Mouse (Mus musculus) cerebellum, postnatal 36 days (tissue): ENCODE measurements around the gene Gm10639.
"Not testable (repeated sequence)": the region's sequence is repeated elsewhere in the genome, so short reads cannot be mapped to it uniquely, and the experiment has no call there.

ENCODE experiments used
- DNase-seq, 2 experiments: peaks; one replicate each; pipeline ENCODE4 v3.0.0; 2021 to 2022; ENCODE audit warnings: mixed read lengths in 2 of 2

Gm10639 gene

GRCm38 (mm10) chr9:78289723-78290122 is at the start of gene Gm10639:
Gene Gm10639 (plus strand): TSS chr9:78289923.
- not testable (repeated sequence) for DNase-seq

GRCm38 (mm10) chr9:78255683-78256470 is 33.8 kb upstream of the Gm10639 start:
- DNase-seq = peak in 1 of 2 experiments; percentile 2

- DNase-seq = not testable (repeated sequence)
Measured at GRCm38 (mm10) chr9:78256914-78257313, 32.8 kb upstream of the Gm10639 start, which contains the start of gene Gm3776. Gene Gm3776 (plus strand): TSS chr9:78257129.

DNA sequence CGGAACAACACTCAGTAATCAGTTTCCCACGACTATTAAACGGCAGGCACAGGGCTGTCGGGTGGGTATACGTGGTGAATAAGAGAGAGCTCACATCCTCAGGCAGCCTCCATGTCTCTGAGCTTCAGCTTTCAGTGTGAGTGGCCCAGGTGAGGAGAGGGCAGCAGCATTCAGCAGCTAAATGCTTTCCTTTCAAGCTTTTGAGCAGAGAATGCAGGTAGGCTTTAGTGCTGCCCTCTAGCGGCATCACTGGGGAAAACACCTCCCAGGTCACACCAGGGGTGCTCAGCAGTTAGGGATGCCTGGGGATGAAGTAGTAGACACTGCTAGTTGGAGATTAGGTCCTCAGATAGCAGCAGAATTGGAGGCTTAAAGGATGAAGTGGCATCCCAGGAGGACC is 30.0 kb upstream of the Gm10639 start:
- DNase-seq = peak; percentile 26 to 36

DNA sequence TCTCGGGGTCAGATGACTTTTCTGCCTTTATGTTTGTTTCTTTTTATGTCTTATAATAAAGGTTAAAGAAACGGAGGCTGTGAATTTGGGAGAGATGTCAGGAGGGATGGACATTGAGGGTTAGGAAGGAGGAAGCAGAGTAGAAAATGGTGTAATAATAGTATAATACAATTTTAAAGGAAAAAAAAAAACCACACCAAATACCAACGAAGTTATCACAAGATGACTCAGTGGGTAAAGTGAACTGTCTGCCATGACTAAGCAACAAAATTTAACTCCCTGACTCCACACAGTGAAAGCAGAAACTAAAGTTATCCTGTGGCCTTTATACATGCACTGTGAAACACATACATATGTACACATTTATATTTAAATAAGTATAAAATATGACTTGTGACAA is 18.8 kb upstream of the Gm10639 start:
- not testable (repeated sequence) for DNase-seq

GRCm38 (mm10) chr9:78282002-78282711 is 7.6 kb upstream of the Gm10639 start:
- DNase-seq = not testable (repeated sequence)

DNA sequence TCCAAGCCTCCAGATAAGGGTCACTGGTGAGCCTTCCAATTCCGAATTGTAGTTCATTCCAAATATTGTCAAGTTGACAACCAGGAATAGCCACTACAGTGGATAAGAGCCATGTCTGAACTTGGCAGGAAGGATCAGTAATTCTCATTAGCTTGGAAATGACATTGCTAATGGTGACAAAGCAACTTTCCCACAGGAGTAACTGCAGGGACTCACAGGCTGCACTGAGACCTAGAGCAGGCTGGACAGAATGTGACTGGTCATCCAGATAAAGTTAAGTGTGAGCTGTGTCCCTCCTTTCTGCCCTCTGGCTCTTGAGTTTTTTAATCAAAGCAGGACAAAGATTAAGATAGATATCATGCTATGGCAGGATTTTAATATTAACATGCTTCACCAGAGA is 660 bp upstream of the Gm10639 start:
- DNase-seq = not testable (repeated sequence)

GRCm38 (mm10) chr9:78292462-78292861 is 2.7 kb downstream of the Gm10639 start:
- not testable (repeated sequence) for DNase-seq

DNA sequence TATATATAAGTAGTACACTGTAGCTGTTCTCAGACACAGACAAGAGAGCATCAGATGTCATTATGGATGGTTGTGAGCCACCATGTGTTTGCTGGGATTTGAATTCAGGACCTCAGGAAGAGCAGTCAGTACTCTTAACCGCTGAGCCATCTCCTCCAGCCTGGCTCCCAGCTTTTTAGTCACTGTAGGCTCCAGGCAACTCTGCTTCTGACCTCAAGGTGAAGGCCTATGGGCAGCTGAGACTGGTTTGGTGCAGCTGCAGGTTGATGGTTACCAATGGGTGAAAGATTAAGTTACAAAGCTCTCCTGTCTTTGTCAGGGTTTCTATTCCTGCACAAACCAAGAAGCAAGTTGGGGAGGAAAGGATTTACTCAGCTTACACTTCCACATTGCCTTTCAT is 4.0 kb downstream of the Gm10639 start:
- not testable (repeated sequence) for DNase-seq

DNA sequence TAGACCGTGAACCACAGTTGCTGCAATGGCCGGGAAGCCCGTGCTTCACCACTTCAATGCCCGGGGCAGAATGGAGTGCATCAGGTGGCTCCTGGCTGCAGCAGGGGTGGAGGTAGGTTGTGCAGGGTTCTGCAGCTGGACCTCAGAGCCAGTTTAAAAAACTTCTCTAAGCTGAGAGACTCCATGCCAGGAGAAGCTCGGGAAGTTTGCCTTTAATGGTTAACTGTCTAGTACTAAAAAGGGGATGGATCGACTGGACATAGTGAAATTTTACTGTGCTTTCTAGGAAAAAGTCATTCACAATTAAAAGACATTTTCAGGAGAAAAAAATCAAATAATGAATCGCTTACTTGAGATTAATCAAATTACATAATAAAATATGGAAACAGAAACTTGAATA is 5.1 kb downstream of the Gm10639 start:
- DNase-seq = not testable (repeated sequence)

DNA sequence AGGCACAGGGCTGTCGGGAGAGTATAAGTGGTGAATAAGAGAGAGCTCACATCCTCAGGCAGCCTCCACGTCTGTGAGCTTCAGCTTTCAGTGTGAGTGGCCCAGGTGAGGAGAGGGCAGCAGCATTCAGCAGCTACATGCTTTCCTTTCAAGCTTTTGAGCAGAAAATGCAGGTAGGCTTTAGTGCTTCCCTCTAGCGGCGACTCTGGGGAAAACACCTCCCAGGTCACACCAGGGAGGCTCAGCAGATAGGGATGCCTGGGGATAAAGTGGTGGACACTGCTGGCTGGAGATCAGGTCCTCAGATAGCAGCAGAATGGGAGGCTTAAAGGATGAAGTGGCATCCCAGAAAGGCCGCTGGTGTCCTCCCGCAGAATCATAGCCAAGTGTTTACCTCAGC is 6.4 kb downstream of the Gm10639 start:
- DNase-seq = peak; percentile 34 to 42

GRCm38 (mm10) chr9:78298232-78298631 is 8.5 kb downstream of the Gm10639 start:
- DNase-seq = no peak

DNA sequence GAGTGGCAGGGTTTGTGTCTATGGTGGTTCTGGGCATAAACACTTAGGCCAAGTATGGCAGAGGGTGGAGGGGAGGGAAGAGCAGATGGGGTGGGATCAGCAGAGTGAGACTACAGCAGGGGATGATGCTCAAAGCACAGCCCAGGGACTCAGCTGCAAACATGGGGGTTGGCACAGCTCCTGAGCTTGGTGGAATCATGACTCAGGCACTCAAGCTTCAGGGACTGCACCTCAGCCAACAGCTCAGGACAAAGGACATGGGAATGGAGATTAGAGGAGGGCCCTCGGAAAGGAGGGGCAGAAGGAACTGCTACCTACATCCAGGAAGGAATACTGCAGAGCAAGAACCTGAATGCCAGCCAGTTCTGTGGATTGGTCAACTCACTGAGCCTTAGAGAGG is 9.4 kb downstream of the Gm10639 start:
- DNase-seq = not testable (repeated sequence)

- not testable (repeated sequence) for DNase-seq
Measured at GRCm38 (mm10) chr9:78308122-78308521, 18.4 kb downstream of the Gm10639 start.

GRCm38 (mm10) chr9:78314696-78315095 is 25.0 kb downstream of the Gm10639 start, which contains the start of gene Omt2a:
Gene Omt2a (minus strand): TSS chr9:78314796.
- no peak for DNase-seq

DNA sequence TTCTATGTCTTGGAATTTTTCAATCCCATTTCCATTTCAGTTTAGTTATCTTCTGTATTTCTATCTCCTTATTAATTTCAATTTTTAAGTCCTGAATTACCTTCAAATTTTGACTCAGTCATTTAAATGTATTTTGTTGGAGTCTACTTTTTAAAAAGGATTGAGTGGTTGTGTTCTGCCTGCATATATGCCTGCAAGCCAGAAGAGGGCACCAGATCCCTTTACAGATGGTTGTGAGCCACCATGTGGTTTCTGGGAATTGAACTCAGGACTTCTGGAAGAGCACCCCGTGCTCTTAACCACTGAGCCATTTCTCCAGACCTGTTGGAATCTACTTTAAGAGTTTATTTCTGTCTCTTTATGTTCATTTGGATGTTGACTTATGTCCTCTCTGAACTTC is 29.8 kb downstream of the Gm10639 start:
- no peak for DNase-seq

GRCm38 (mm10) chr9:78327289-78327688 is 37.6 kb downstream of the Gm10639 start, which contains the start of gene Omt2b:
Gene Omt2b (plus strand): TSS chr9:78327589.
- DNase-seq = not testable (repeated sequence)

- DNase-seq = not testable (repeated sequence)
Measured at GRCm38 (mm10) chr9:78337050-78337449, 47.3 kb downstream of the Gm10639 start.

- DNase-seq = peak; percentile 19 to 24
Measured at GRCm38 (mm10) chr9:78340324-78340723, 50.6 kb downstream of the Gm10639 start.

DNA sequence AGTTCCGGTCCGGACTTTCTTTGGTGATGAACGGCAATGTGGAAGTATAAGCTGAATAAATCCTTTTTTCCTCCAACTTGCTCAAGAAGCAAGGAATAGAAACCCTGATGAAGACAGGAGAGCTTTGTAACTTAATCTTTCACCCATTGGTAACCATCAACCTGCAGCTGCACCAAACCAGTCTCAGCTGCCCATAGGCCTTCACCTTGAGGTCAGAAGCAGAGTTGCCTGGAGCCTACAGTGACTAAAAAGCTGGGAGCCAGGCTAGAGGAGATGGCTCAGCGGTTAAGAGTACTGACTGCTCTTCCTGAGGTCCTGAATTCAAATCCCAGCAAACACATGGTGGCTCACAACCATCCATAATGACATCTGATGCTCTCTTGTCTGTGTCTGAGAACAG is 52.8 kb downstream of the Gm10639 start:
- not testable (repeated sequence) for DNase-seq

DNA sequence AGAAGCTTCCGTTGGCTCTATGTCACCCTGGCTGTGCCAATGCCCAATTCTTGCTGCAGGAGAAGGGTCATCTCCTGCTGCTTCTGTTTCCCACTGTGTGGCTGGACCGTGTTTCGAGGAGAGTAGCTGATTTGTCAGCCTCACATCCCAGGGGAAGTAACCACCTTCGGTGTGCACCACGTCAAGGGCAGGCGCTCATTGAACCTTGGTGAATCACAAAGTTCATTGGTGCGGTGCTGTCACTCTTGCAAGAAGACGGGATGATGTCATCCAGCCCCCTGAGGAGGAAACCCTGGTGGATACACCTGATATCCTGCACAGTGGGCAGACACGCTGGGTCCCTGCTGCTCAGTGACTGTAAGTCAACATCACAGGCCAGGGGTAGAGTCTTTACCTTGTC is 53.3 kb downstream of the Gm10639 start:
- DNase-seq = not testable (repeated sequence)

GRCm38 (mm10) chr9:78345235-78345634 is 55.5 kb downstream of the Gm10639 start:
- not testable (repeated sequence) for DNase-seq

- no peak for DNase-seq
Measured at GRCm38 (mm10) chr9:78347004-78347403, 57.3 kb downstream of the Gm10639 start.
